Mouse (Mus musculus): ENCODE measurements around the gene Gm21987. TPM values are rescaled to one million over a fixed set of nuclear protein-coding genes. Genes with fewer than 3 reads are reported as not detected.

The Gm21987 gene
- total and polyA plus RNA-seq, 2 experiments from 2014 or later: not detected

DNA sequence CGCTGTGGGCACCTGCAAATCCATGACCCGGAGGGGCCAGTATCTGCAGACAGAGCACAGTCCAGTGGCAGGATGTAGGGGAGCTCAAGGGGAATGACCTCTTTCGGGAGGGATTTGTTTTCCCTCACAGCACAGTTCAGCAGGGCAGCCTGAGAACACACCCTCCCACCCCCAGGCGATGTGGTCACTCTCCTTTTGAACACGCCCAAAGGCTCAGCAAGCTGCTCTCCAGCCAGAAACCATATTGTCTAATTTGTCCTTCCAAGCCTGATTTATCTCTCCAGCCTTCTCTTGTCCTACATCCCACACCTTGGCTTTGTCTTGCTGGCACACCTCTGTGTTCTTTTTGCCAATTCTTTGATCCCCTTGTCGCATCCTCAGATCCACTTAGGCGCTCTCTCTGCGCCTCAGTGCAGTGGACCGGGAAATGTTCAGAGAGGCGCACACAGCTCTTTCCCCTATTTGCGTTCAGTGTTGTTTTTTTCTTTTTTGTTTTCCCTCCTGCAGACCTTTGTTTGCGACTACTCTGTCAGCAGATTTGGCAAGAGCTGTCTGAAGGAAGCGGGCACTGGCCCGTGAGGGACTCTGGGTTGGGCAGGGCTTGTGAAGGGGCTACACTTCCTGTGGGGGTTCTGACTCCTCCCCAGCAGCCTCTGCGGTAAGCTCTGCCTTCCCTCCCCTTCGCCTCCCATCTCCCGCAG lies 52.8 kb downstream of the Gm21987 start:
- Histone ChIP-seq H3K27ac (ENCODE audit: low read depth, low read length) (peak overlapping the region; percentile 69), H3K9ac (peak overlapping the region; percentile 51), H3K4me3 (ENCODE audit: low read depth, low read length) (peak overlapping the region; percentile 32), H3K4me1 (ENCODE audit: insufficient read depth) (peaks cover 11% of the 10 kb centered on the region), H3K4me2 (ENCODE audit: low read depth) (peak overlapping the region; percentile 62), H3K9me3 (ENCODE audit: low read length) (no peaks in the 10 kb centered on the region), H3K36me3 (ENCODE audit: insufficient read depth) (no peaks in the 10 kb centered on the region), H3K27me3 (ENCODE audit: insufficient read depth, low read length) (no peaks in the 10 kb centered on the region)
- DNase-seq (peak; percentile 78), ATAC-seq (peak; percentile 98)
- WGBS: 8% methylated on average over 17 of the region's 17 CpGs
- no peak for TF ChIP-seq CTCF (IDR thresholded peaks at IDR 0.05; ENCODE audit: low read depth)

- no peaks in the 10 kb centered on the region for H3K27me3 ChIP-seq (ENCODE audit: insufficient read depth, low read length)
- ATAC-seq: peak; percentile 12; the same call in 1 of the 2 replicates
- H3K4me2 ChIP-seq (ENCODE audit: low read depth): peak overlapping the region; percentile 62
- TF ChIP-seq CTCF (IDR thresholded peaks at IDR 0.05; ENCODE audit: low read depth): no peak
- WGBS: 71% methylated on average over 9 of the region's 9 CpGs
- peak overlapping the region; percentile 69 for H3K27ac ChIP-seq (ENCODE audit: low read depth, low read length)
- H3K36me3 ChIP-seq (ENCODE audit: insufficient read depth): no peaks in the 10 kb centered on the region
- peaks cover 11% of the 10 kb centered on the region for H3K4me1 ChIP-seq (ENCODE audit: insufficient read depth)
- DNase-seq: no peak
- H3K9me3 ChIP-seq (ENCODE audit: low read length): no peaks in the 10 kb centered on the region
- peak overlapping the region; percentile 51 for H3K9ac ChIP-seq
- H3K4me3 ChIP-seq (ENCODE audit: low read depth, low read length): peak overlapping the region; percentile 32; the same call in 1 of the 2 replicates
Measured at GRCm38 (mm10) chr16:38400311-38400960, 53.6 kb downstream of the Gm21987 start.

GRCm38 (mm10) chr16:38401468-38401867 lies 54.6 kb downstream of the Gm21987 start:
- WGBS: 75% methylated on average over 6 of the region's 6 CpGs
- DNase-seq: no peak
- no peak overlapping the region for H3K9ac ChIP-seq
- no peaks in the 10 kb centered on the region for H3K9me3 ChIP-seq (ENCODE audit: low read length)
- ATAC-seq: no peak
- H3K4me2 ChIP-seq (ENCODE audit: low read depth): no peak overlapping the region
- H3K36me3 ChIP-seq (ENCODE audit: insufficient read depth): no peaks in the 10 kb centered on the region
- no peaks in the 10 kb centered on the region for H3K27me3 ChIP-seq (ENCODE audit: insufficient read depth, low read length)
- no peak overlapping the region for H3K27ac ChIP-seq (ENCODE audit: low read depth, low read length)
- no peak for TF ChIP-seq CTCF (IDR thresholded peaks at IDR 0.05; ENCODE audit: low read depth)
- peaks cover 11% of the 10 kb centered on the region for H3K4me1 ChIP-seq (ENCODE audit: insufficient read depth)
- no peak overlapping the region for H3K4me3 ChIP-seq (ENCODE audit: low read depth, low read length)

DNA sequence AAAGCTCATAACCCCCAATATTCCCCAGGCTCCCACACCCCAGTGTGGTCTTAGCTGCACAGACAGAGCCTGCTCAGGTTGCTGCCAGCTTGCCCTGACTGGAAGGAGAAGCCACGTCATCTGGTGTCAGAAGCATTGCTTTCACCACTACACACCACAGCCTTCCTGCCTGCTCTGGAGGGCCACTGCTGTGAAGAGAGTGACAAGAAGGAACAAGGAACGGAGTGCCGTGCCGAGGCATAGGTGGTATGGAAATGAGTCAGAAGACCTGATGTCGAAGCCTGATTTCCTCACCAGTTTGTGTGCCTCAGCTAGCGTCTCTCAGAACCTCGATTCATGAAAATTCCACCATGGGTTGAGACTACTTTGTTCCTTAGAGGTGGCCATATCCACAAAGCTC lies 56.8 kb downstream of the Gm21987 start:
- 91% methylated on average over 7 of the region's 7 CpGs for WGBS
- TF ChIP-seq CTCF (IDR thresholded peaks at IDR 0.05; ENCODE audit: low read depth): no peak
- H3K4me2 ChIP-seq (ENCODE audit: low read depth): no peak overlapping the region
- H3K27ac ChIP-seq (ENCODE audit: low read depth, low read length): no peak overlapping the region
- no peaks in the 10 kb centered on the region for H3K36me3 ChIP-seq (ENCODE audit: insufficient read depth)
- no peaks in the 10 kb centered on the region for H3K9me3 ChIP-seq (ENCODE audit: low read length)
- DNase-seq (no peak), ATAC-seq (no peak)
- peaks cover 11% of the 10 kb centered on the region for H3K4me1 ChIP-seq (ENCODE audit: insufficient read depth)
- H3K27me3 ChIP-seq (ENCODE audit: insufficient read depth, low read length): no peaks in the 10 kb centered on the region
- H3K9ac ChIP-seq: no peak overlapping the region
- no peak overlapping the region for H3K4me3 ChIP-seq (ENCODE audit: low read depth, low read length)

- no peak for ATAC-seq
- H3K4me3 ChIP-seq (ENCODE audit: low read depth, low read length): no peak overlapping the region
- H3K4me1 ChIP-seq (ENCODE audit: insufficient read depth): no peaks in the 10 kb centered on the region
- no peak overlapping the region for H3K27ac ChIP-seq (ENCODE audit: low read depth, low read length)
- H3K9ac ChIP-seq: no peak overlapping the region
- no peak overlapping the region for H3K4me2 ChIP-seq (ENCODE audit: low read depth)
- no peak for TF ChIP-seq CTCF (IDR thresholded peaks at IDR 0.05; ENCODE audit: low read depth)
- H3K9me3 ChIP-seq (ENCODE audit: low read length): no peaks in the 10 kb centered on the region
- DNase-seq: no peak
- WGBS: 81% methylated on average over 5 of the region's 5 CpGs
- H3K36me3 ChIP-seq (ENCODE audit: insufficient read depth): no peaks in the 10 kb centered on the region
- H3K27me3 ChIP-seq (ENCODE audit: insufficient read depth, low read length): no peaks in the 10 kb centered on the region
Measured at GRCm38 (mm10) chr16:38406293-38406692, 59.5 kb downstream of the Gm21987 start.

- no peaks in the 10 kb centered on the region for H3K9me3 ChIP-seq (ENCODE audit: low read length)
Measured at GRCm38 (mm10) chr16:38406708-38407107, 59.9 kb downstream of the Gm21987 start.

DNA sequence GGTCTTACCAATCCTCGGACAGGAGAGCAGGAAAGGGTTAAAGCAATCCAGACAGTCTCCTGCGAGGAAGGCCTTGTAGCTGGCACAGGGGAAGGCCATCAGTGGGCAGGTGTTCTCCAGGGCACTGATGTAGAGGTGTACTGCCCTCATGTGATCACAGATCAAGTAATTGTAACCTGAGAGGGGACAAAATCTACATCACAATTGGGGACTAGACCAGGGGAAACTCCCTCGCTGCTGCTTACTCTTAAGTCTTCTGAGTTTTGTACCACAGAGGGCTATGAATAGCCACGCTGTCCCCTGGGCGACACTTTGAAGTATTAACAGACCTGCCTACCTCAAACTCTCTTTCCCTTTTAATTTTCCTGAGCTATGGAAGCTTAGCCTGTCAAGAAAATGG lies 60.7 kb downstream of the Gm21987 start:
- H3K4me1 ChIP-seq (ENCODE audit: insufficient read depth): no peaks in the 10 kb centered on the region
- WGBS: 41% methylated on average over 5 of the region's 5 CpGs
- no peak for DNase-seq
- H3K4me3 ChIP-seq (ENCODE audit: low read depth, low read length): no peak overlapping the region
- no peak for ATAC-seq
- no peak overlapping the region for H3K9ac ChIP-seq
- no peaks in the 10 kb centered on the region for H3K27me3 ChIP-seq (ENCODE audit: insufficient read depth, low read length)
- no peaks in the 10 kb centered on the region for H3K36me3 ChIP-seq (ENCODE audit: insufficient read depth)
- no peak overlapping the region for H3K27ac ChIP-seq (ENCODE audit: low read depth, low read length)
- H3K4me2 ChIP-seq (ENCODE audit: low read depth): no peak overlapping the region
- no peak for TF ChIP-seq CTCF (IDR thresholded peaks at IDR 0.05; ENCODE audit: low read depth)
- H3K9me3 ChIP-seq (ENCODE audit: low read length): no peaks in the 10 kb centered on the region

More at GRCm38 (mm10) chr16:38406708-38407107, 59.9 kb downstream of the Gm21987 start:
- TF ChIP-seq CTCF (IDR thresholded peaks at IDR 0.05; ENCODE audit: low read depth): no peak
- no peaks in the 10 kb centered on the region for H3K36me3 ChIP-seq (ENCODE audit: insufficient read depth)
- H3K27ac ChIP-seq (ENCODE audit: low read depth, low read length): no peak overlapping the region
- H3K4me3 ChIP-seq (ENCODE audit: low read depth, low read length): no peak overlapping the region
- WGBS: 86% methylated on average over 6 of the region's 6 CpGs
- H3K4me1 ChIP-seq (ENCODE audit: insufficient read depth): no peaks in the 10 kb centered on the region
- no peaks in the 10 kb centered on the region for H3K27me3 ChIP-seq (ENCODE audit: insufficient read depth, low read length)
- no peak overlapping the region for H3K9ac ChIP-seq
- DNase-seq (no peak), ATAC-seq (no peak)
- H3K4me2 ChIP-seq (ENCODE audit: low read depth): no peak overlapping the region

Measured in forebrain, postnatal 0 days (tissue).